Mouse (Mus musculus): ENCODE measurements around the gene Dchs2.

The Dchs2 gene

GRCm38 (mm10) chr3:83148508-83148907, 20.8 kb downstream of the Dchs2 start:
- DNase-seq (ENCODE audit: low read depth, low spot score), result no peak

GRCm38 (mm10) chr3:83155600-83155999, 27.9 kb downstream of the Dchs2 start:
- no peak for DNase-seq (ENCODE audit: low read depth, low spot score)

GRCm38 (mm10) chr3:83156165-83156564, 28.4 kb downstream of the Dchs2 start:
- DNase-seq (ENCODE audit: low read depth, low spot score), result no peak

GRCm38 (mm10) chr3:83161542-83162231, 33.9 kb downstream of the Dchs2 start:
- no peak for DNase-seq (ENCODE audit: low read depth, low spot score)

- no peak for DNase-seq (ENCODE audit: low read depth, low spot score)
Observed at GRCm38 (mm10) chr3:83163676-83164075, 35.9 kb downstream of the Dchs2 start.

GRCm38 (mm10) chr3:83185527-83185926, 57.8 kb downstream of the Dchs2 start:
- no peak for DNase-seq (ENCODE audit: low read depth, low spot score)

- DNase-seq (ENCODE audit: low read depth, low spot score), result no peak
Observed at GRCm38 (mm10) chr3:83191271-83191670, 63.5 kb downstream of the Dchs2 start.

GRCm38 (mm10) chr3:83192401-83192800, 64.7 kb downstream of the Dchs2 start:
- DNase-seq (ENCODE audit: low read depth, low spot score), result no peak

- DNase-seq (ENCODE audit: low read depth, low spot score), result no peak
Observed at GRCm38 (mm10) chr3:83194911-83195310, 67.2 kb downstream of the Dchs2 start.

- DNase-seq (ENCODE audit: low read depth, low spot score), result no peak
Observed at GRCm38 (mm10) chr3:83201286-83201980, 73.7 kb downstream of the Dchs2 start.

- DNase-seq (ENCODE audit: low read depth, low spot score), result no peak
Observed at GRCm38 (mm10) chr3:83205073-83205668, 77.4 kb downstream of the Dchs2 start.

GRCm38 (mm10) chr3:83209646-83210045, 81.9 kb downstream of the Dchs2 start:
- no peak for DNase-seq (ENCODE audit: low read depth, low spot score)

GRCm38 (mm10) chr3:83210210-83210609, 82.5 kb downstream of the Dchs2 start:
- no peak for DNase-seq (ENCODE audit: low read depth, low spot score)

GRCm38 (mm10) chr3:83211939-83212338, 84.2 kb downstream of the Dchs2 start:
- DNase-seq (ENCODE audit: low read depth, low spot score), result no peak

- no peak for DNase-seq (ENCODE audit: low read depth, low spot score)
Observed at GRCm38 (mm10) chr3:83212578-83212977, 84.8 kb downstream of the Dchs2 start.

GRCm38 (mm10) chr3:83218059-83218458, 90.3 kb downstream of the Dchs2 start:
- no peak for DNase-seq (ENCODE audit: low read depth, low spot score)

GRCm38 (mm10) chr3:83220101-83220500, 92.4 kb downstream of the Dchs2 start:
- DNase-seq (ENCODE audit: low read depth, low spot score), result no peak

- DNase-seq (ENCODE audit: low read depth, low spot score), result no peak
Observed at GRCm38 (mm10) chr3:83222125-83222524, 94.4 kb downstream of the Dchs2 start.

GRCm38 (mm10) chr3:83228383-83228782, 100.6 kb downstream of the Dchs2 start:
- DNase-seq (ENCODE audit: low read depth, low spot score), result no peak

GRCm38 (mm10) chr3:83230326-83230725, 102.6 kb downstream of the Dchs2 start:
- DNase-seq (ENCODE audit: low read depth, low spot score), result no peak

- no peak for DNase-seq (ENCODE audit: low read depth, low spot score)
Observed at GRCm38 (mm10) chr3:83234457-83234856, 106.7 kb downstream of the Dchs2 start.

- DNase-seq (ENCODE audit: low read depth, low spot score), result no peak
Observed at GRCm38 (mm10) chr3:83235061-83235460, 107.3 kb downstream of the Dchs2 start.

GRCm38 (mm10) chr3:83246536-83246935, 118.8 kb downstream of the Dchs2 start:
- no peak for DNase-seq (ENCODE audit: low read depth, low spot score)
